Mouse (Mus musculus): ENCODE data around the gene Pipox. TPM values are rescaled to one million over a fixed set of nuclear protein-coding genes. Genes with fewer than 3 reads are reported as not detected.

Gene Pipox
- total RNA-seq, 2 experiments from 2014 or later = not detected

Other genes starting within 250 kb of the Pipox start
- 17.8 and 29.8 TPM in 2 replicates for gene Nufip2, start 207.9 kb downstream of the Pipox start, total RNA-seq (2015; ENCODE audit: low replicate concordance)
- 21.2 and 25.6 TPM in 2 replicates for gene Nufip2, start 207.9 kb downstream of the Pipox start, total RNA-seq (2017; ENCODE audit: low replicate concordance)
- not detected in 2 replicates for gene Cryba1, start 168.8 kb downstream of the Pipox start, total RNA-seq (2015; ENCODE audit: low replicate concordance)
- not detected in 2 replicates for gene Cryba1, start 168.8 kb downstream of the Pipox start, total RNA-seq (2017; ENCODE audit: low replicate concordance)
- 17.5 and 18.6 TPM in 2 replicates for gene Myo18a, start 130.8 kb downstream of the Pipox start, total RNA-seq (2015; ENCODE audit: low replicate concordance)
- gene Myo18a, start 130.8 kb downstream of the Pipox start, total RNA-seq (2017; ENCODE audit: low replicate concordance) = 14.6 and 22.2 TPM in 2 replicates
- gene Gm10277, start 106.3 kb downstream of the Pipox start, total RNA-seq (2015; ENCODE audit: low replicate concordance) = not detected in 2 replicates
- gene Gm10277, start 106.3 kb downstream of the Pipox start, total RNA-seq (2017; ENCODE audit: low replicate concordance) = not detected in 2 replicates
- not detected in 2 replicates for gene Sez6, start 36.7 kb upstream of the Pipox start, total RNA-seq (2015; ENCODE audit: low replicate concordance)
- not detected in 2 replicates for gene Sez6, start 36.7 kb upstream of the Pipox start, total RNA-seq (2017; ENCODE audit: low replicate concordance)
- gene Phf12, start 88.7 kb upstream of the Pipox start, total RNA-seq (2015; ENCODE audit: low replicate concordance) = 19.9 and 24.2 TPM in 2 replicates
- 9.8 and 11.5 TPM in 2 replicates for gene Phf12, start 88.7 kb upstream of the Pipox start, total RNA-seq (2017; ENCODE audit: low replicate concordance)
- gene Dhrs13, start 138.2 kb upstream of the Pipox start, total RNA-seq (2015; ENCODE audit: low replicate concordance) = 3.1 and 6.0 TPM in 2 replicates
- 1.5 and 3.6 TPM in 2 replicates for gene Dhrs13, start 138.2 kb upstream of the Pipox start, total RNA-seq (2017; ENCODE audit: low replicate concordance)
- 14.2 and 31.5 TPM in 2 replicates for gene Flot2, start 143.8 kb upstream of the Pipox start, total RNA-seq (2015; ENCODE audit: low replicate concordance)
- gene Flot2, start 143.8 kb upstream of the Pipox start, total RNA-seq (2017; ENCODE audit: low replicate concordance) = 22.5 and 24.7 TPM in 2 replicates
- gene Eral1, start 186.3 kb upstream of the Pipox start, total RNA-seq (2015; ENCODE audit: low replicate concordance) = 3.7 and 7.7 TPM in 2 replicates
- 3.9 and 7.0 TPM in 2 replicates for gene Eral1, start 186.3 kb upstream of the Pipox start, total RNA-seq (2017; ENCODE audit: low replicate concordance)
- 10.2 and 14.8 TPM in 2 replicates for gene Fam222b, start 200.6 kb upstream of the Pipox start, total RNA-seq (2015; ENCODE audit: low replicate concordance)
- gene Fam222b, start 200.6 kb upstream of the Pipox start, total RNA-seq (2017; ENCODE audit: low replicate concordance) = 1.4 and 3.7 TPM in 2 replicates